Mouse (Mus musculus): Measurements from ENCODE around the gene Zfp568.

- TF ChIP-seq CTCF (IDR thresholded peaks at IDR 0.05; ENCODE audit: borderline replicate concordance, control insufficient read depth, extremely low read depth, insufficient read depth, low read length, poor library complexity): no peak
- TF ChIP-seq POLR2A (IDR thresholded peaks at IDR 0.05; ENCODE audit: control insufficient read depth, extremely low read depth, insufficient read depth, low read length, poor library complexity): no peak
Observed at GRCm38 (mm10) chr7:29981860-29982259, 1.9 kb upstream of the Zfp568 start.

All from thymus, adult 2 months (tissue).